In genomic region chr10:22776007-22776698, GRCm38 (mm10) we compare ENCODE assay signal across 9 mouse cellular contexts. TPM values are rescaled to one million over a fixed set of nuclear protein-coding genes. Genes with fewer than 3 reads are reported as not detected.
DNase-seq lines count a peak whose midpoint lies in the region; ATAC-seq lines count a peak whose summit lies in the region.
"Had no signal": no experiment of that assay in that cellular context is flagged by ENCODE, and none has a peak within 500 bp of the region (broad histone marks: within the 10 kb centered on the region; RNA-seq: fewer than 3 reads in every experiment).

No protein-coding gene starts in this region.

- H3K4me3 ChIP-seq in forebrain, embryonic 16.5 days (replicated peaks; ENCODE audit: low read length): no peak overlapping the region

- no peak for ATAC-seq in CD4-positive, CD25-positive, alpha-beta regulatory T cell, adult 4 months
- peak; percentile 78 for ATAC-seq in forebrain, embryonic 16.5 days
- ATAC-seq in megakaryocyte, adult 5-6 weeks (ENCODE audit: poor library complexity, severe bottlenecking): no peak

- no peak overlapping the region for H3K4me2 ChIP-seq in forebrain, embryonic 16.5 days (ENCODE audit: low read length)

- H3K4me1 ChIP-seq in forebrain, embryonic 16.5 days (replicated peaks; ENCODE audit: control insufficient read depth, insufficient read depth, low read length): 0 out of 2 replicates have a peak, but pooled peaks cover 2% of the 10 kb centered on the region

- H3K27me3 ChIP-seq in forebrain, embryonic 16.5 days (replicated peaks; ENCODE audit: control insufficient read depth, insufficient read depth, low read length): no peaks in the 10 kb centered on the region

- WGBS in forebrain, embryonic 16.5 days: 10% methylated on average over 7 of the region's 7 CpGs

- H3K9ac ChIP-seq in forebrain, embryonic 16.5 days (replicated peaks; ENCODE audit: low read depth, low read length): peak overlapping the region; percentile 38; the same call in 1 of the 2 replicates

- peak; percentile 8 for DNase-seq in CD4-positive, CD25-positive, alpha-beta regulatory T cell, adult 2 months (ENCODE audit: low read depth, low spot score)
- DNase-seq in urinary bladder, postnatal 25 days (ENCODE audit: low spot score): peak; percentile 59
- no peak for DNase-seq in urinary bladder, adult 2 months (ENCODE audit: low spot score)
- DNase-seq in layer of hippocampus, adult 9-10 months (ENCODE audit: low spot score): peak; percentile 65
- peak; percentile 57 for DNase-seq in mesoderm, embryonic 11.5 days (ENCODE audit: low read depth, low spot score)

- no peaks in the 10 kb centered on the region for H3K9me3 ChIP-seq in forebrain, embryonic 16.5 days (ENCODE audit: control insufficient read depth, low read length)

- H3K36me3 ChIP-seq in forebrain, embryonic 16.5 days (ENCODE audit: control insufficient read depth, insufficient read depth): no peaks in the 10 kb centered on the region

- no peak overlapping the region for H3K27ac ChIP-seq in forebrain, embryonic 16.5 days (ENCODE audit: low read length)

RNA-seq across cellular contexts. Expression of gene Tcf21, which starts 43.8 kb away (rescaled TPM):
- polyA plus RNA-seq in CD4-positive, CD25-positive, alpha-beta regulatory T cell, adult 4 months (2017; shearing (Covaris generic)): under 1 TPM in 1 of 2 experiments, not detected in 1; 0.17 TPM
- polyA plus RNA-seq in urinary bladder, adult 2 months (2012; rRNA removed): 285 and 296 TPM in 2 replicates
- 0.22 and 0.71 TPM in 2 replicates for polyA plus RNA-seq in forebrain, embryonic 16.5 days (2015; fragmentation: Nextera tagmentation; extraction: Ambion mirVana)
- total RNA-seq in megakaryocyte, adult 5-6 weeks (2015): not detected in 2 replicates
- not detected in 2 replicates for total RNA-seq in megakaryocyte, adult 5-6 weeks (2017)
- total RNA-seq: neutrophil, adult 5-6 weeks had no signal

RNA-seq across cellular contexts. Expression of gene Tbpl1, which starts 44.4 kb away (rescaled TPM):
- polyA plus RNA-seq in CD4-positive, CD25-positive, alpha-beta regulatory T cell, adult 4 months (2017; shearing (Covaris generic)): 10 to 100 TPM; 58.0 to 67.6 TPM
- 32.4 and 36.6 TPM in 2 replicates for polyA plus RNA-seq in urinary bladder, adult 2 months (2012; rRNA removed)
- polyA plus RNA-seq in forebrain, embryonic 16.5 days (2015; fragmentation: Nextera tagmentation; extraction: Ambion mirVana): 110 and 114 TPM in 2 replicates
- 37.3 and 47.3 TPM in 2 replicates for total RNA-seq in megakaryocyte, adult 5-6 weeks (2015)
- total RNA-seq in megakaryocyte, adult 5-6 weeks (2017): 31.0 and 43.9 TPM in 2 replicates

Comparison
In these comparisons a context has a peak if more than half of its experiments do, and no peak if none do; other contexts are left out.
1. RNA of gene Tcf21, which starts 43.8 kb away (polyA plus RNA-seq): 285 to 296 TPM in urinary bladder, adult 2 months; 0.22 to 0.71 TPM in forebrain, embryonic 16.5 days and 0.17 TPM in CD4-positive, CD25-positive, alpha-beta regulatory T cell, adult 4 months; every median in the first group is over 100 times any median in the second.